Mouse (Mus musculus): ENCODE results near the gene Ppfibp2.

The Ppfibp2 gene

GRCm38 (mm10) chr7:107779611-107780010 lies 184.6 kb downstream of the Ppfibp2 start:
- peak; percentile 31 for DNase-seq

- DNase-seq: peak; percentile 50
Observed at GRCm38 (mm10) chr7:107787977-107788620, 193.1 kb downstream of the Ppfibp2 start.

- DNase-seq: no peak
Observed at GRCm38 (mm10) chr7:107796500-107796899, 201.5 kb downstream of the Ppfibp2 start.

Measured in embryo, embryonic 11 days (tissue).